Mouse (Mus musculus) stomach, embryonic 15.5 days (tissue): ENCODE measurements around the gene Ptpra. TPM values are rescaled to one million over a fixed set of nuclear protein-coding genes. Genes with fewer than 3 reads are reported as not detected.

Experiments used
- microRNA-seq: library from miRNA; unstranded; fragments of <30 nt; microRNA quantifications from one replicate; pipeline ENCODE4, GENCODE M21; 2016
- polyA plus RNA-seq: library from polyadenylated mRNA; unstranded; fragments of >200 nt; fragmentation: Nextera tagmentation; extraction: Ambion mirVana; gene quantifications from 2 replicates; pipeline ENCODE4 v1.2.1, GENCODE M21; 2015

The Ptpra gene
- polyA plus RNA-seq, 1 experiment from 2014 or later: 85.2 TPM

Small RNA genes within 50 kb of the gene (microRNA-seq; reads per million reads assigned to microRNA genes)
- gene Gm23876: not detected

Other genes starting within 250 kb of the Ptpra start
- gene Nop56, start 175.8 kb upstream of the Ptpra start, polyA plus RNA-seq: 260 and 287 TPM in 2 replicates
- 171 and 192 TPM in 2 replicates for gene Idh3b, start 165.7 kb upstream of the Ptpra start, polyA plus RNA-seq
- 2.8 and 3.1 TPM in 2 replicates for gene Ebf4, start 155.1 kb upstream of the Ptpra start, polyA plus RNA-seq
- 46.4 and 47.5 TPM in 2 replicates for gene Cpxm1, start 52.7 kb upstream of the Ptpra start, polyA plus RNA-seq
- gene Gm28372, start 45.0 kb upstream of the Ptpra start, polyA plus RNA-seq: 0.14 TPM in 1 of 2 replicates, not detected in the other
- not detected in 2 replicates for gene 1700020A23Rik, start 45.0 kb upstream of the Ptpra start, polyA plus RNA-seq
- gene Tmem239, start 43.8 kb upstream of the Ptpra start, polyA plus RNA-seq: 0.10 TPM in 1 of 2 replicates, not detected in the other
- 78.8 and 88.6 TPM in 2 replicates for gene Vps16, start 25.9 kb upstream of the Ptpra start, polyA plus RNA-seq
- gene Pced1a, start 25.6 kb upstream of the Ptpra start, polyA plus RNA-seq: 11.1 and 14.0 TPM in 2 replicates
- gene Mrps26, start 113.5 kb downstream of the Ptpra start, polyA plus RNA-seq: 80.8 and 87.4 TPM in 2 replicates
- gene Oxt, start 125.9 kb downstream of the Ptpra start, polyA plus RNA-seq: not detected in 2 replicates
- not detected in 2 replicates for gene Avp, start 132.3 kb downstream of the Ptpra start, polyA plus RNA-seq
- 13.6 and 15.2 TPM in 2 replicates for gene Fastkd5, start 179.7 kb downstream of the Ptpra start, polyA plus RNA-seq
- gene Ubox5, start 179.8 kb downstream of the Ptpra start, polyA plus RNA-seq: 10.4 and 11.4 TPM in 2 replicates
- 9.9 and 11.9 TPM in 2 replicates for gene Lzts3, start 192.5 kb downstream of the Ptpra start, polyA plus RNA-seq
- 70.3 and 71.6 TPM in 2 replicates for gene Ddrgk1, start 214.4 kb downstream of the Ptpra start, polyA plus RNA-seq
- 76.6 and 89.1 TPM in 2 replicates for gene Itpa, start 217.3 kb downstream of the Ptpra start, polyA plus RNA-seq
- 0.52 and 0.58 TPM in 2 replicates for gene Slc4a11, start 247.2 kb downstream of the Ptpra start, polyA plus RNA-seq